Mouse (Mus musculus): ENCODE results near the gene Fbf1. TPM values are rescaled to one million over a fixed set of nuclear protein-coding genes. Genes with fewer than 3 reads are reported as not detected.
"Not testable (repeated sequence)": the region's sequence is repeated elsewhere in the genome, so short reads cannot be mapped to it uniquely, and the experiment has no call there.

The Fbf1 gene
- polyA plus RNA-seq, 1 experiment from 2014 or later, result 41.4 TPM

GRCm38 (mm10) chr11:116102472-116102871, 65.5 kb downstream of the Fbf1 start:
- Histone ChIP-seq H3K4me2 (peak overlapping the region; percentile 24; the same call in 1 of the 2 replicates), H3K27me3 (peaks cover 9% of the 10 kb centered on the region), H3K36me3 (no peaks in the 10 kb centered on the region), H3K4me3 (replicated peaks) (no peak overlapping the region), H3K9me3 (replicated peaks) (no peaks in the 10 kb centered on the region), H3K4me1 (peaks cover 89% of the 10 kb centered on the region), H3K27ac (peak overlapping the region; percentile 96), H3K9ac (peak overlapping the region; percentile 25; the same call in 1 of the 2 replicates)
- 44% methylated on average over 3 of the region's 4 CpGs for WGBS
- ATAC-seq (replicated peaks; ENCODE audit: low FRiP score), result no peak

- 32% methylated on average over 11 of the region's 11 CpGs for WGBS
- H3K9ac ChIP-seq, result peak overlapping the region; percentile 25; the same call in 1 of the 2 replicates
These were observed 66.0 kb downstream of the Fbf1 start for GRCm38 (mm10) chr11:116101931-116102381.

GRCm38 (mm10) chr11:116100839-116101238, 67.1 kb downstream of the Fbf1 start:
- Histone ChIP-seq H3K9ac (no peak overlapping the region), H3K4me1 (peaks cover 72% of the 10 kb centered on the region)

More at GRCm38 (mm10) chr11:116101931-116102381, 66.0 kb downstream of the Fbf1 start:
- ATAC-seq (replicated peaks; ENCODE audit: low FRiP score), result no peak
- Histone ChIP-seq H3K27me3 (peaks cover 3% of the 10 kb centered on the region; the same call in 1 of the 2 replicates), H3K9me3 (replicated peaks) (no peaks in the 10 kb centered on the region), H3K4me1 (peaks cover 83% of the 10 kb centered on the region), H3K27ac (peak overlapping the region; percentile 96), H3K4me3 (replicated peaks) (no peak overlapping the region), H3K36me3 (no peaks in the 10 kb centered on the region), H3K4me2 (peak overlapping the region; percentile 24)

GRCm38 (mm10) chr11:116100385-116100784, 67.6 kb downstream of the Fbf1 start:
- H3K36me3 ChIP-seq, result no peaks in the 10 kb centered on the region
- H3K27me3 ChIP-seq, result no peaks in the 10 kb centered on the region
- H3K4me2 ChIP-seq, result peak overlapping the region; percentile 40; the same call in 1 of the 2 replicates
- ATAC-seq (replicated peaks; ENCODE audit: low FRiP score), result no peak
- no peaks in the 10 kb centered on the region; the same call in 1 of the 2 replicates for H3K9me3 ChIP-seq (replicated peaks)
- no peak overlapping the region for H3K4me3 ChIP-seq (replicated peaks)
- peaks cover 68% of the 10 kb centered on the region for H3K4me1 ChIP-seq
- peak overlapping the region; percentile 96 for H3K27ac ChIP-seq
- 63% methylated on average over 6 of the region's 6 CpGs for WGBS
- H3K9ac ChIP-seq, result no peak overlapping the region

More at GRCm38 (mm10) chr11:116100839-116101238, 67.1 kb downstream of the Fbf1 start:
- WGBS, result 74% methylated on average over 7 of the region's 7 CpGs
- H3K36me3 ChIP-seq, result no peaks in the 10 kb centered on the region
- peak overlapping the region; percentile 96 for H3K27ac ChIP-seq
- no peak overlapping the region for H3K4me2 ChIP-seq
- no peaks in the 10 kb centered on the region; the same call in 1 of the 2 replicates for H3K9me3 ChIP-seq (replicated peaks)
- H3K27me3 ChIP-seq, result no peaks in the 10 kb centered on the region
- no peak overlapping the region for H3K4me3 ChIP-seq (replicated peaks)
- no peak for ATAC-seq (replicated peaks; ENCODE audit: low FRiP score)

- Histone ChIP-seq H3K4me1 (peaks cover 60% of the 10 kb centered on the region), H3K4me3 (replicated peaks) (peak overlapping the region; percentile 11; the same call in 1 of the 2 replicates), H3K9ac (no peak overlapping the region)
These were observed 68.5 kb downstream of the Fbf1 start for GRCm38 (mm10) chr11:116099462-116099861.

GRCm38 (mm10) chr11:116098711-116099460, 69.1 kb downstream of the Fbf1 start:
- Histone ChIP-seq H3K9ac (peak overlapping the region; percentile 29; the same call in 1 of the 2 replicates), H3K27me3 (no peaks in the 10 kb centered on the region), H3K27ac (peak overlapping the region; percentile 96), H3K4me2 (peak overlapping the region; percentile 40), H3K4me3 (replicated peaks) (peak overlapping the region; percentile 11; the same call in 1 of the 2 replicates), H3K36me3 (no peaks in the 10 kb centered on the region), H3K4me1 (peaks cover 57% of the 10 kb centered on the region), H3K9me3 (replicated peaks) (no peaks in the 10 kb centered on the region; the same call in 1 of the 2 replicates)
- 54% methylated on average over 14 of the region's 14 CpGs for WGBS
- ATAC-seq (replicated peaks; ENCODE audit: low FRiP score), result peak; percentile 77

More at GRCm38 (mm10) chr11:116099462-116099861, 68.5 kb downstream of the Fbf1 start:
- H3K27me3 ChIP-seq, result no peaks in the 10 kb centered on the region
- WGBS, result 78% methylated on average over 6 of the region's 6 CpGs
- no peak for ATAC-seq (replicated peaks; ENCODE audit: low FRiP score)
- H3K36me3 ChIP-seq, result no peaks in the 10 kb centered on the region
- no peaks in the 10 kb centered on the region; the same call in 1 of the 2 replicates for H3K9me3 ChIP-seq (replicated peaks)
- H3K27ac ChIP-seq, result peak overlapping the region; percentile 96
- peak overlapping the region; percentile 40 for H3K4me2 ChIP-seq

GRCm38 (mm10) chr11:116096213-116097108, 71.5 kb downstream of the Fbf1 start:
- no peak for ATAC-seq (replicated peaks; ENCODE audit: low FRiP score)
- no peak overlapping the region for H3K27ac ChIP-seq
- no peaks in the 10 kb centered on the region; the same call in 1 of the 2 replicates for H3K9me3 ChIP-seq (replicated peaks)
- no peaks in the 10 kb centered on the region for H3K27me3 ChIP-seq
- H3K9ac ChIP-seq, result no peak overlapping the region
- H3K4me3 ChIP-seq (replicated peaks), result no peak overlapping the region
- 89% methylated on average over 5 of the region's 5 CpGs for WGBS
- no peaks in the 10 kb centered on the region for H3K36me3 ChIP-seq
- H3K4me2 ChIP-seq, result no peak overlapping the region
- H3K4me1 ChIP-seq, result peaks cover 41% of the 10 kb centered on the region

- 62% methylated on average over 3 of the region's 3 CpGs for WGBS
These were observed 72.4 kb downstream of the Fbf1 start for GRCm38 (mm10) chr11:116095573-116095972.

GRCm38 (mm10) chr11:116093771-116094565, 74.0 kb downstream of the Fbf1 start:
- H3K4me2 ChIP-seq, result peak overlapping the region; percentile 19; the same call in 1 of the 2 replicates
- H3K9me3 ChIP-seq (replicated peaks), result no peaks in the 10 kb centered on the region; the same call in 1 of the 2 replicates
- no peak overlapping the region for H3K4me3 ChIP-seq (replicated peaks)
- H3K9ac ChIP-seq, result no peak overlapping the region
- no peaks in the 10 kb centered on the region for H3K27me3 ChIP-seq
- H3K36me3 ChIP-seq, result no peaks in the 10 kb centered on the region
- H3K4me1 ChIP-seq, result peaks cover 17% of the 10 kb centered on the region
- ATAC-seq (replicated peaks; ENCODE audit: low FRiP score), result no peak
- H3K27ac ChIP-seq, result peak overlapping the region; percentile 70
- WGBS, result 49% methylated on average over 16 of the region's 16 CpGs

More at GRCm38 (mm10) chr11:116095573-116095972, 72.4 kb downstream of the Fbf1 start:
- peak overlapping the region; percentile 58; the same call in 1 of the 2 replicates for H3K27ac ChIP-seq
- H3K4me1 ChIP-seq, result peaks cover 33% of the 10 kb centered on the region
- H3K9me3 ChIP-seq (replicated peaks), result no peaks in the 10 kb centered on the region; the same call in 1 of the 2 replicates
- H3K4me2 ChIP-seq, result no peak overlapping the region
- no peak overlapping the region for H3K9ac ChIP-seq
- no peak overlapping the region for H3K4me3 ChIP-seq (replicated peaks)
- no peaks in the 10 kb centered on the region for H3K27me3 ChIP-seq
- no peak for ATAC-seq (replicated peaks; ENCODE audit: low FRiP score)
- H3K36me3 ChIP-seq, result no peaks in the 10 kb centered on the region

GRCm38 (mm10) chr11:116092959-116093358, 75.0 kb downstream of the Fbf1 start:
- H3K36me3 ChIP-seq; H3K9ac ChIP-seq; H3K4me2 ChIP-seq; H3K27ac ChIP-seq; H3K27me3 ChIP-seq; H3K4me3 ChIP-seq (replicated peaks); ATAC-seq (replicated peaks; ENCODE audit: low FRiP score); H3K9me3 ChIP-seq (replicated peaks): not testable (repeated sequence)
- 88% methylated on average over 6 of the region's 6 CpGs for WGBS
- H3K4me1 ChIP-seq, result peaks cover 16% of the 10 kb centered on the region

Measured in kidney, embryonic 15.5 days (tissue).